In the genomic region with DNA sequence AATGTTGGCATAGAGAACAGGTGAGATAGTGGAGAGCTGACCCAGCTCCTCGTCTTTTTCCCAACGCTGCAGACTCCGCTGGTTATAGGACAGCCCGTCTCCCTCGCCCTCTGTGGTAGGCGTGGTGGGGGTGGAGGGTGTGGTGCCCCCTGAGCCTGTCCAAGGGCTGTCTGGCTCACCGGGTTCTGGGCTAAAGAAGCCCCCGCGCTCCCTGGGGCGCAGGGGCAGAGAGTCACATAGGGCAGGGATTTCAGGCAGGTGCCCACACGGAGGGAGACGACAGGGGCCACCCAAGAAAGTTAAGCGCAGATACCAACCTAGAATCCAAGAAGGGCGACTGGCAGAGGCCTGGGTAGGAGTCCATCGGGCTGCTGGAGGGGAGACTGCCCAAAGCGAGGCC, we compare ENCODE assay signal across 24 mouse cellular contexts. TPM values are rescaled to one million over a fixed set of nuclear protein-coding genes. Genes with fewer than 3 reads are reported as not detected.
DNase-seq lines count a peak whose midpoint lies in the region; TF ChIP-seq lines count a peak whose summit lies in the region.
"Had no signal": no experiment of that assay in that cellular context is flagged by ENCODE, and none has a peak within 500 bp of the region (broad histone marks: within the 10 kb centered on the region; RNA-seq: fewer than 3 reads in every experiment).

No protein-coding gene starts in this region.

- TF ChIP-seq CTCF in cerebellum, adult 2 months (IDR thresholded peaks at IDR 0.05; ENCODE audit: borderline replicate concordance, insufficient read depth, low read depth, low read length): no peak

- no peaks in the 10 kb centered on the region for H3K27me3 ChIP-seq in cerebellum, adult 2 months (ENCODE audit: control insufficient read depth, insufficient read depth, low read length)
- H3K27me3 ChIP-seq: CH12.LX; embryonic facial prominence, embryonic 13.5 days; embryonic facial prominence, embryonic 15.5 days; forebrain, embryonic 13.5 days; Patski had no signal

- peaks cover 42% of the 10 kb centered on the region for H3K4me1 ChIP-seq in cerebellum, adult 2 months (ENCODE audit: control insufficient read depth, insufficient read depth, low read length)
- H3K4me1 ChIP-seq: embryonic facial prominence, embryonic 13.5 days; embryonic facial prominence, embryonic 15.5 days; forebrain, embryonic 10.5 days; forebrain, embryonic 13.5 days had no signal

- DNase-seq in cerebellum, adult 2 months: no peak
- DNase-seq in cerebellum, postnatal 10 days: no peak
- DNase-seq in heart, adult 11 months: peak; percentile 90
- no peak for DNase-seq in heart, adult 8-10 months (ENCODE audit: low spot score)
- peak; percentile 8 for DNase-seq in 3134 (ENCODE audit: extremely low read depth, insufficient read length, low spot score)
- no peak for DNase-seq in cerebellum, adult 11 months
- DNase-seq: adrenal gland, adult 2 months; adrenal gland, postnatal 10 days; adrenal gland, postnatal 36 days; B cell, adult 2 months; cerebellum, adult 9-10 months; cerebellum, postnatal 14 days; embryo, embryonic 11 days had no signal

- 86% methylated on average over 16 of the region's 16 CpGs for WGBS in cerebellum, adult 2 months

- H3K27ac ChIP-seq in cerebellum, adult 2 months (ENCODE audit: insufficient read depth, low read length): peak overlapping the region; percentile 4; the same call in 1 of the 2 replicates
- H3K27ac ChIP-seq: embryonic facial prominence, embryonic 13.5 days; embryonic facial prominence, embryonic 15.5 days; forebrain, embryonic 10.5 days; forebrain, embryonic 13.5 days had no signal

- no peak for TF ChIP-seq POLR2A in cerebellum, adult 2 months (IDR thresholded peaks at IDR 0.05; ENCODE audit: borderline replicate concordance, insufficient read depth, low read length)

- no peak overlapping the region for H3K4me3 ChIP-seq in cerebellum, adult 2 months (replicated peaks; ENCODE audit: insufficient read depth, low read depth, low read length)
- H3K4me3 ChIP-seq: embryonic facial prominence, embryonic 13.5 days; embryonic facial prominence, embryonic 15.5 days; erythroblast, embryonic 14.5 days; forebrain, embryonic 10.5 days; forebrain, embryonic 13.5 days had no signal

RNA-seq across cellular contexts. Expression of gene Kmt2d, which starts 16.8 kb away (rescaled TPM):
- 49.9 and 52.6 TPM in 2 replicates for polyA plus RNA-seq in cerebellum, adult 2 months (2012; rRNA removed)
- total RNA-seq in heart, adult 8-10 months (2022): 10 to 100 TPM; 54.7 to 66.1 (median 59.8) TPM

RNA-seq across cellular contexts. Expression of gene Prkag1, which starts 22.9 kb away (rescaled TPM):
- 90.3 and 93.6 TPM in 2 replicates for polyA plus RNA-seq in cerebellum, adult 2 months (2012; rRNA removed)
- total RNA-seq in heart, adult 8-10 months (2022): 100 to 1,000 TPM in 2 of 4 experiments, 10 to 100 TPM in 2; 96.7 to 129 (median 109) TPM

RNA-seq across cellular contexts. Expression of gene Rhebl1, which starts 40.1 kb away (rescaled TPM):
- polyA plus RNA-seq in cerebellum, adult 2 months (2012; rRNA removed): 18.7 and 19.8 TPM in 2 replicates
- total RNA-seq in heart, adult 8-10 months (2022): 1 to 10 TPM; 1.2 to 2.8 (median 1.9) TPM

RNA-seq across cellular contexts. Expression of gene Dhh, which starts 44.1 kb away (rescaled TPM):
- polyA plus RNA-seq in cerebellum, adult 2 months (2012; rRNA removed): 0.07 and 0.10 TPM in 2 replicates
- total RNA-seq in heart, adult 8-10 months (2022): 1 to 10 TPM in 2 of 4 experiments, under 1 TPM in 2; 0.72 to 1.6 (median 1.0) TPM
- total RNA-seq: CH12.LX; common myeloid progenitor, adult 5-6 weeks had no signal
- polyA plus RNA-seq: CD4-positive, CD25-positive, alpha-beta regulatory T cell, adult 4 months; erythroblast, embryonic 14.5 days; G1E; Patski had no signal

RNA-seq across cellular contexts. Expression of gene Ddn, which starts 44.9 kb away (rescaled TPM):
- polyA plus RNA-seq in cerebellum, adult 2 months (2012; rRNA removed): 1.0 and 1.3 TPM in 2 replicates
- under 1 TPM; 0.63 to 0.84 (median 0.72) TPM for total RNA-seq in heart, adult 8-10 months (2022)
- polyA plus RNA-seq: activated CD4-positive, CD25-positive, alpha-beta regulatory T cell, adult 4 months; CD4-positive, CD25-positive, alpha-beta regulatory T cell, adult 4 months; embryonic facial prominence, embryonic 13.5 days; Patski had no signal

Comparison
In these comparisons a context has a peak if more than half of its experiments do, and no peak if none do; other contexts are left out.
1. DNase-seq: peak in heart, adult 11 months (single experiment) and 3134 (single experiment); none in cerebellum, adult 2 months (0 of 2), cerebellum, postnatal 10 days (0 of 2), heart, adult 8-10 months (single experiment) and cerebellum, adult 11 months (single experiment).